Mouse (Mus musculus) G1E (cell line): ENCODE data around the gene Tpra1.

Source experiments
- CTCF ChIP-seq: IDR thresholded peaks from 2 replicates; pipeline ENCODE4 v1.5.1; 2012; ENCODE audit warnings: low read depth, low read length, inconsistent platforms, mixed read lengths
- POLR2AphosphoS5 ChIP-seq: IDR thresholded peaks from 2 replicates; pipeline ENCODE4 v1.6.1; 2012; ENCODE audit warnings: low read depth, low read length, inconsistent platforms; ENCODE audit not compliant: insufficient replicate concordance

GRCm38 (mm10) chr6:88927595-88927994, 25.5 kb downstream of the Tpra1 start:
- peak; percentile 73 for TF ChIP-seq CTCF
- TF ChIP-seq POLR2AphosphoS5, result no peak
